Mouse (Mus musculus) G1E (cell line): ENCODE data around the gene Lamc1.

ENCODE experiments used
- CTCF ChIP-seq: IDR thresholded peaks from 2 replicates; pipeline ENCODE4 v1.5.1; 2012; ENCODE audit warnings: low read depth, low read length, inconsistent platforms, mixed read lengths
- GATA1 ChIP-seq: IDR thresholded peaks from 2 replicates; pipeline ENCODE4 v1.6.1; 2012; ENCODE audit warnings: borderline replicate concordance, low read length, inconsistent platforms, mixed read lengths

DNA sequence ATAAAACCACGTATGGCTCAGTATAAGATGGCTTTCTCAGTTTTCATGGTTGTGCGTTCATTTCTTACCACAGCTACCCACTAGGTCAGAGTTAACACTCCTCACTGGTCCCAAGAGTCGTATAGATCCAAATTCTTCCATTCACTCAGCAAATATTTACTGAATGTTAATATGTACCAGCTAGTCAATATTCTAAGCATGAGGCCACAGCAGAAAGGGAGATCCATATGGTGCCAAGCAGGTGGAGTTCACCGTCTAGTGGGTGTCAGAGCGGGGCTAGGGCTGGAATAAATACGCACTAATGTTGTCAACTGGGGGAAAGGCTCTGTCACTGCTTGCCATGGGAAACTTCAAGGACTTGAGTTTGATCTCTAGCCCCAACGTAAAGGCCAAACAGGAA lies 64.9 kb downstream of the Lamc1 start:
- TF ChIP-seq GATA1 (no peak), CTCF (no peak)
